Mouse (Mus musculus) heart, embryonic 15.5 days (tissue): ENCODE measurements around the gene Ak1. TPM values are rescaled to one million over a fixed set of nuclear protein-coding genes. Genes with fewer than 3 reads are reported as not detected.

Experiments used
- ATAC-seq: fragments of 200-750 bp; cut with Nextera tagmentation; replicated peaks from 2 replicates; pipeline ENCODE4 v1.8.0; 2017; ENCODE audit warnings: low read depth, moderate TSS enrichment; ENCODE audit not compliant: insufficient number of reproducible peaks, insufficient read depth, low FRiP score
- H3K27ac ChIP-seq: fragments of 300-500 bp; sonication (generic); 2 replicates; pipeline ENCODE4 v1.5.1; 2015; ENCODE audit warnings: mild to moderate bottlenecking, inconsistent platforms
- H3K27me3 ChIP-seq: fragments of 300-500 bp; sonication (generic); 2 replicates; pipeline ENCODE4 v1.6.1; 2015; ENCODE audit warnings: inconsistent platforms
- H3K36me3 ChIP-seq: fragments of 300-500 bp; sonication (generic); 2 replicates; pipeline ENCODE4 v1.6.1; 2015; ENCODE audit warnings: mild to moderate bottlenecking, inconsistent platforms
- H3K4me1 ChIP-seq: fragments of 300-500 bp; sonication (generic); replicated peaks from 2 replicates; pipeline ENCODE4 v1.6.1; 2015; ENCODE audit warnings: inconsistent platforms
- H3K4me2 ChIP-seq: fragments of 300-500 bp; sonication (generic); 2 replicates; pipeline ENCODE4 v1.6.1; 2015; ENCODE audit warnings: inconsistent platforms, mild to moderate bottlenecking, moderate library complexity
- H3K4me3 ChIP-seq: fragments of 300-500 bp; sonication (generic); 2 replicates; pipeline ENCODE4 v1.5.1; 2015; ENCODE audit warnings: mild to moderate bottlenecking, inconsistent platforms
- H3K9ac ChIP-seq: fragments of 300-500 bp; sonication (generic); 2 replicates; pipeline ENCODE4 v1.6.1; 2015; ENCODE audit warnings: mild to moderate bottlenecking, inconsistent platforms
- H3K9me3 ChIP-seq: fragments of 300-500 bp; sonication (generic); replicated peaks from 2 replicates; pipeline ENCODE4 v1.6.1; 2016; ENCODE audit warnings: inconsistent platforms
- WGBS: fragments of 180-500 bp; shearing (Covaris S2); methylation state at CpG from one replicate; pipeline ENCODE4 v1.1.7; 2015; ENCODE audit warnings: mixed read lengths; 5-methylcytosine and 5-hydroxymethylcytosine counted together
- polyA plus RNA-seq: library from polyadenylated mRNA; unstranded; fragments of >200 nt; fragmentation: Nextera tagmentation; extraction: Ambion mirVana; gene quantifications from 2 replicates; pipeline ENCODE4 v1.2.1, GENCODE M21; 2015

The Ak1 gene
- polyA plus RNA-seq, 1 experiment from 2014 or later: 390 TPM

DNA sequence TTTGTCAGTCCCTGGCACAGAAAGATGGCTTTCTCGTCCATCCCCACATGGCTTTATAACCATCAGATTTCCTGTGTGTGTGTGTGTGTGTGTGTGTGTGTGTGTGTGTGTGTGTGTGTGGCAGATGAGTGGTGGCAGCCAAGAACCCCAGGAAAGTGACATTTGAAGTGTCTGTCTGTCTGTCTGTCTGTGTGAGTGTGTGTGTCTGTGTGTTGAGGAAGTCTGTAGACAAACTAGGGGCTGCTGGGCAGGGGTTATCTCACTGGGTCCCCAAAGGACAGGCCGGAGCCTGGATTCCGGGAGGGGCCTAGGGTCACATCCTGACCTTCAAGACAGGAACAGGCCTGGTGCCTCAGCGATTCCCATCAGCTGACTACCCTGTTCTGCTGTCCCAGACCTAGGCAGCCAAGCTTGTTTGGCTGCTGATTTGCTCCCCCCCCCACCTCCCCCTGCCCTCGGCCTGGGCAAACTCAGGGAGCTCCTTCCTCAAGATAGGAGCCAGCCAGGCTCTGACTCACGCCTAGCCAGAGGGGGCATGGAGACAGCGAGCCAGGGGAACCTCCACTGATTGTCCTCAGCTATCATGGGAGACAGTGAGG lies 40.0 kb downstream of the Ak1 start:
- Histone ChIP-seq H3K4me1 (peaks cover 36% of the 10 kb centered on the region), H3K9me3 (no peaks in the 10 kb centered on the region), H3K4me3 (no peak overlapping the region), H3K36me3 (peaks cover 10% of the 10 kb centered on the region; the same call in 1 of the 2 replicates), H3K27ac (peak overlapping the region; percentile 71), H3K4me2 (no peak overlapping the region), H3K9ac (peak overlapping the region; percentile 27), H3K27me3 (no peaks in the 10 kb centered on the region)
- ATAC-seq: peak; percentile 81
- 29% methylated on average over 7 of the region's 7 CpGs for WGBS

DNA sequence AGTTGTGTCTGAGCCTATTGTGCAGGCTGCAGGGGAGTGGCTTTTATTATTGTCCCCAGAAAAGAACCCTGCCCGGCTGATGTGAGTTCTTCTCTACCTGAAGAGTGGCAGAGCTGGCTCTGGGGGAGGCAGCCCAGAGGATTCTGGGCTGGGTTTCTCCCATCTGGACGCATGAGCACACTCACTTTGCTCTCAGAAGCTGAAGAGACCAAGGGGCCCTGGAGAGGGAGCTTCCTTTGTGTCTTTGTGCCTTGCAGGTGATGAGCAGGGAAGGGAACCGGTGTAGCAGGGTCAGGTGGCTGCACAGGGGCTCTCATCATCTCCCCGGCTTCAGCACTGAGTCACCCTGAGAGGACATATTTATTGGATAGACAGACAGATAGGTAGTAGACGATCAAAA lies 40.7 kb downstream of the Ak1 start:
- WGBS: 41% methylated on average over 5 of the region's 5 CpGs

DNA sequence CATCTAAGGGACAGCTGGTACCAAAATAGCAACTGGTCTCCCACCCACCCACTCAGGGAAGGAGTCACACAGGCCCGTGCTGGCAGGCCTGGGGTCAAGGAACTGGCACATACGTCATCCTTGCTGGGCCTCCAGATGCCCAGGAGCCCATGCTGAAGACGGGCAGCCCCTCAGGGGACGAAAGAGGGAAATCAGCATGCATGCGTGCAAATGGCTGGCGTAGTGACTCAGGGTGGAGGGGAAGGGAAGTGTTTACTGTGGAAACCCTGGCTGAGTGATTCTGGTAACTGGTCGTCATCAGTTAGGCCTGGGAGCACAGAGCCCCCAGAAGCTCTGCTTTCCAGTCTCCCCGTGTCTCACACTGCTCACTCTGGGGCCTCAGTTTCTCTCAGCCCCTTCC lies 43.8 kb downstream of the Ak1 start:
- Histone ChIP-seq H3K9ac (no peak overlapping the region), H3K4me1 (peaks cover 51% of the 10 kb centered on the region), H3K27ac (peak overlapping the region; percentile 58), H3K27me3 (no peaks in the 10 kb centered on the region), H3K4me3 (no peak overlapping the region), H3K9me3 (no peaks in the 10 kb centered on the region), H3K36me3 (peaks cover 8% of the 10 kb centered on the region; the same call in 1 of the 2 replicates), H3K4me2 (no peak overlapping the region)
- ATAC-seq: no peak
- 56% methylated on average over 8 of the region's 8 CpGs for WGBS

More for the DNA sequence above, 40.7 kb downstream of the Ak1 start:
- no peaks in the 10 kb centered on the region for H3K9me3 ChIP-seq
- peak overlapping the region; percentile 19; the same call in 1 of the 2 replicates for H3K9ac ChIP-seq
- no peak for ATAC-seq
- H3K27me3 ChIP-seq: no peaks in the 10 kb centered on the region
- peak overlapping the region; percentile 71 for H3K27ac ChIP-seq
- H3K4me2 ChIP-seq: no peak overlapping the region
- peaks cover 8% of the 10 kb centered on the region; the same call in 1 of the 2 replicates for H3K36me3 ChIP-seq
- H3K4me1 ChIP-seq: peaks cover 36% of the 10 kb centered on the region
- H3K4me3 ChIP-seq: no peak overlapping the region

DNA sequence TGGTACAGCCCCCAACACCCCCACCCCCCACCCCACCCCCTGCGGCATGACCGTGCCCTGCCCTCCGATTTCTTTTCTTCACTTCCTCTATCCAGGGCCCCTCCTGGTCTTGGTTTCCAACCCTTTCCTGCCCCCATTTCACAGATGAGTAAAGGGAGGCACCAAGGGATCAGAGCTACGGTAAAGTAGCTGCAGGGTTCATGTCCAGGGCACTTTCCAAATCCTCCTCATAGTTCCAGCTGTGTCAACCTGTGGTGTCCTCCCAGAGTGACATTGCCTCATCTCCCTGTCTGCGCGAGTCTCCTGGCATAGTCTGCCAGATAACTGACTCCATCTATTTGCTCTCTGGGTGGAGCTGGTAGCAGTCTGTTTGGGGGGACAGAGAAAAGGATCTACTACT lies 44.3 kb downstream of the Ak1 start:
- ATAC-seq: no peak
- H3K36me3 ChIP-seq: peaks cover 13% of the 10 kb centered on the region; the same call in 1 of the 2 replicates

DNA sequence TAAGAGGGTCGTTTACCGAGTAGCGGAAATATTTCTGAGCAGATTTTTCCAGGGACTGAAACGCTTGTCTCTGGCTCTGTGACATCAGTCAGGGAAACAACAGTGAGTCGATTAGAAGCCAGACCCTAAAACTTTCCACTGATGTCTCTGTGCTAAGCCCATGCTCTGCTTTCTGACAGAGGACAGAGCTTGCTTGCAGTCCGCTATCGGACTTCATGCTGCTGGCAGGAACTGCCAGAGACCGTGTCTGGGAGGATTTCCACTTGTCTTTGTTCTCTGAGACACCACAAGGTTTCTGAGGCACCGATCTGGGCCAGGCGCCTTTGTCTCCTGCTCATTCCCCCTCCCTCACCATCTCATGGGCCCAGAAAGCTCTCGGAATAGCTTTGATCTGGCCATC lies 46.2 kb downstream of the Ak1 start:
- 25% methylated on average over 11 of the region's 11 CpGs for WGBS
- Histone ChIP-seq H3K36me3 (peaks cover 22% of the 10 kb centered on the region; the same call in 1 of the 2 replicates), H3K4me2 (no peak overlapping the region), H3K4me1 (peaks cover 32% of the 10 kb centered on the region), H3K27ac (peak overlapping the region; percentile 63), H3K9me3 (no peaks in the 10 kb centered on the region), H3K9ac (no peak overlapping the region), H3K27me3 (no peaks in the 10 kb centered on the region), H3K4me3 (no peak overlapping the region)
- peak; percentile 66 for ATAC-seq

More for the DNA sequence above, 44.3 kb downstream of the Ak1 start:
- H3K9me3 ChIP-seq: no peaks in the 10 kb centered on the region
- no peak overlapping the region for H3K9ac ChIP-seq
- no peaks in the 10 kb centered on the region for H3K27me3 ChIP-seq
- H3K4me3 ChIP-seq: no peak overlapping the region
- H3K4me2 ChIP-seq: no peak overlapping the region
- peaks cover 47% of the 10 kb centered on the region for H3K4me1 ChIP-seq
- peak overlapping the region; percentile 58 for H3K27ac ChIP-seq
- WGBS: 75% methylated on average over 6 of the region's 6 CpGs

DNA sequence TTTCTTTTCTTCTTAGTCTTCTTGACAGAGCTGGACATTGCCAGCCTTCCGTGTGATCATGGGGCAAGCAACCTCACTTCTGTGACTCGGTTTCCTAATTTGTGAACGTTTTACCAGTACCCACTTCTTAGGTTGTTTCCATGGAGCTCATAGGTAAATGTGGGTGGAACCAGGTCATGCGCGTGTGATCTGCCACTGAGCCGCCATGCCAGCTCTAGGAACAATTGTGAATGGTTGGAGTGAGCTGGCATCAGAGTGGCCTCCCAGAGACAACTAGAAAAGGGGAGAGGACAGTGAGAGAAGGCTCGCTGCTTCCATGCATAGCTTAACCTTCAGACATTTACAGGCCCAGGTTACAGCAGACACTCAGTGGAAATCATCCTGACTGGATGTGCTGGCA lies 46.6 kb downstream of the Ak1 start:
- Histone ChIP-seq H3K27ac (peak overlapping the region; percentile 63), H3K4me2 (no peak overlapping the region), H3K4me3 (no peak overlapping the region), H3K9ac (no peak overlapping the region), H3K4me1 (peaks cover 33% of the 10 kb centered on the region), H3K27me3 (no peaks in the 10 kb centered on the region), H3K36me3 (peaks cover 23% of the 10 kb centered on the region; the same call in 1 of the 2 replicates), H3K9me3 (no peaks in the 10 kb centered on the region)
- 81% methylated on average over 7 of the region's 7 CpGs for WGBS
- ATAC-seq: no peak

DNA sequence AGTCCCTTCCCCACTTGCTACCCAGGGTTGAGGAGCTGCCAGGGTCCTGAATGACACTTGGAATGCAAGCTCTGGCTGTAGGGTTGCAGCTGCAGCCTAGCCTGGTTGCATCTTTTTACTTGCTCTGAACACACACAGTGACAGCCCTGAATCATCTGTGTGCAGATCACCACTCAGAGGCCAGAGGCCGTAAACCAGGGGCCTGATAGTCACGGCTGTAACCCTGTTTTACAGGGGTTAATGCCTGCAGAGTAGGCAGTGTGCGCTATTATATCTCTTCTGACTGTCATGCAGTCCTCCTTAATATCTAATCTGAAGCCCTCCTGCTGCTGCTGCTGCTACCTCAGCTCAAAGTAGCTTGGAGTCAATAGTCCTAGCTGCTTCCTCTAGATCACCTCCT lies 48.3 kb downstream of the Ak1 start:
- Histone ChIP-seq H3K36me3 (peaks cover 39% of the 10 kb centered on the region), H3K9me3 (no peaks in the 10 kb centered on the region), H3K4me3 (no peak overlapping the region), H3K4me2 (no peak overlapping the region), H3K27me3 (no peaks in the 10 kb centered on the region), H3K9ac (no peak overlapping the region), H3K27ac (no peak overlapping the region), H3K4me1 (peaks cover 35% of the 10 kb centered on the region)
- ATAC-seq: no peak
- 62% methylated on average over 3 of the region's 3 CpGs for WGBS

DNA sequence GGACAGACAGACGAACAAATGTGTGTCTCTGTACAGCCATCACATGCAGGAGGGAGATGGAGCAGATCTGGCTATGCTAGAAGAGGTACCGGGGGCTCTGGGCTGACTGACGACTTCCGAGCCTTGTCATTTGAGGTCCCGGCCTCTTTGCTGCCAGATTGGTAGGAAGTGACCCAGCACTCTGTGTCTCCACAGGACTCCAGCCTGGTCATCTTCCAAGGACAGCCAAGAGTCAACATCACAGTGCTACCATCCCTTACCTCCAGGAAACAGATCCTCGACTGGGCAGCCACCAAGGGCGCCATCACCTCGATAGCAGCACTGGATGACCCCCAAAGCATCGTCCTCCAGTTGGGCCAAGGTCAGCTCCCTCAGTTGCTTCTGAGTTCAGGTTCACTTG lies 49.6 kb downstream of the Ak1 start:
- Histone ChIP-seq H3K4me3 (no peak overlapping the region), H3K27ac (no peak overlapping the region), H3K36me3 (peaks cover 52% of the 10 kb centered on the region), H3K9ac (no peak overlapping the region), H3K4me1 (peaks cover 23% of the 10 kb centered on the region), H3K9me3 (no peaks in the 10 kb centered on the region), H3K27me3 (no peaks in the 10 kb centered on the region), H3K4me2 (no peak overlapping the region)
- WGBS: 80% methylated on average over 9 of the region's 9 CpGs
- no peak for ATAC-seq

DNA sequence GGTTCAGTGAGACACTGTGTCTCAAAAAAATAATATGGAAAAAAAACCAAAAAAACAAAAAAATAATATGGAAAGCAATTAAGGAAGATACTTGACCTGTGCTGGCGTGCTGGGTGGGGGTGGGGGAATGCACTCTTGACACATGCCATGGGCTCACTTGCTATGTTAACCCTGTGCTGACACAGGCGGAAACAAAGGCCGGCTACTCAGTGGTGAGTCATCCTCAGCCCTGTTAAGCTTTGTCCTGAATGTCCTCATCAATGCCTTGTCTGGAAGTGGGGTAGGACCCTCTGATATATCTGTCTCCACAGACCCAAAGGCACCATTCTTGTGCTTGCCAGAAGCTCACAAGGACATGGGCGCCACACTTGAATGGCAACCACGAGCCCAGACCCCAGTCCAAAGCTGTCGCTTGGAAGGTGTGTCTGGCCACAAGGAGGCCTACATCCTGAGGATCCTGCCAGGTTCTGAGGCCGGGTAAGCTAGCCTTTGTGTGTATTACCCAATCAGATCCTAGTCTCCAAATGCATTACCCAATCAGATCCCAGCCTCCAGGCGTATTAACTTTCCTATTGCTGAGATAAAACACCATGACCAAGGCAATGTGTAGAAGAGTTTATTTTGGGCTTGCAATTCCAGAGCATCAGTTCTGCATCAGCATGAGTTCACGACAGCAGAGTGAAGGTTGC lies 50.5 kb downstream of the Ak1 start:
- Histone ChIP-seq H3K27ac (no peak overlapping the region), H3K4me1 (peaks cover 21% of the 10 kb centered on the region), H3K4me3 (no peak overlapping the region), H3K9me3 (no peaks in the 10 kb centered on the region), H3K9ac (no peak overlapping the region), H3K36me3 (peaks cover 53% of the 10 kb centered on the region), H3K27me3 (no peaks in the 10 kb centered on the region), H3K4me2 (no peak overlapping the region)
- WGBS: 65% methylated on average over 9 of the region's 9 CpGs
- ATAC-seq: no peak

DNA sequence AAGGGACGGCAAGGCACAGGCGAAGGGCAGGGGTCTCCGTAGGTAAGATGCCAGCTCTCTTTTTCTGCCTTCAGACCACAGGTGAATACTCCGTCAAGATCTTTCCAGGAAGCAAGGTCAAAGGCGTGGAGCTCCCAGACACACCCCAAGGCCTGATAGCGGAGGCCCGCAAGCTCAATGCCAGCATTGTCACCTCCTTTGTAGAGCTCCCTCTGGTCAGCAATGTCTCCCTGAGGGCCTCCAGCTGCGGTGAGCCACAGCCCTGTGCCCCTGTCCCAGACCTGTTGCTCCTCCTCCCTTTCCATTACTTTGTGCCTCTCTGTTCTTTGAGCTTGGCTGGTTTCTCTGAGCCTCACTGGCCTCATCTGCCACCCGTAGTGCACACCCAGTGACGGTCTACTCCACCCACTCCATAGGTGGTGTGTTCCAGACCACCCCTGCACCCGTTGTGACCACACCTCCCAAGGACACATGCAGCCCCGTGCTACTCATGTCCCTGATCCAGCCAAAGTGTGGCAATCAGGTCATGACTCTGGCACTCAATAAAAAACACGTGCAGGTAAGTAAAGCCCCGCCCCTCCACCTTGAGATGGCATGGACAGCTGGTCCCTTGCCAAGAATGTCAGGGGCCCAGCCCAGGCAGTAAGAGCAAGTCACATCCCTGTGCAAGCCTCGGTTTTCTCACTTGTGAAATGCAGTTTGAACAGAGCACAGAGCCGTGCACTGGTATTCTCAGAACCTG lies 51.8 kb downstream of the Ak1 start:
- Histone ChIP-seq H3K4me2 (no peak overlapping the region), H3K9me3 (no peaks in the 10 kb centered on the region), H3K27ac (no peak overlapping the region), H3K4me3 (no peak overlapping the region), H3K4me1 (peaks cover 13% of the 10 kb centered on the region), H3K27me3 (no peaks in the 10 kb centered on the region), H3K9ac (no peak overlapping the region), H3K36me3 (peaks cover 61% of the 10 kb centered on the region)
- WGBS: 70% methylated on average over 16 of the region's 16 CpGs
- no peak for ATAC-seq

DNA sequence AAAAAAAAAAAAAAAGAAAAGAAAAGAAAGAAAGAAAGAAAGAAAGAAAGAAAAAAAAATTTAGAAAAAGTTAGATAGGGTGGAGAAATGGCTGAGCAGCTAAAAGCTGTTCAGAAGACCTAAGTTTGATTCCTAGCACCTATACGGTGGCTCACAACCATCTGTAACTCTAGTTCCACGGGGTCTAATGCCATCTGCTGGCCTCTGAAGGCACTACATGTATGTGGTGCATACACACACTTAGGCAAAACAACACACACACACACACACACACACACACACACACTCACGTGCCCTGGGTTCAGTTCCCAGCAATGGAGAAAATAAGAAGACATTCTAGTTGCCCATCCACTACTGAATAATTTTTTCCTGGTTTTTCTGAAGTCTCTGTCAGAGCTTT lies 55.3 kb downstream of the Ak1 start:
- H3K4me1 ChIP-seq: peaks cover 26% of the 10 kb centered on the region
- no peak for ATAC-seq
- H3K4me3 ChIP-seq: no peak overlapping the region
- H3K4me2 ChIP-seq: no peak overlapping the region
- H3K36me3 ChIP-seq: peaks cover 58% of the 10 kb centered on the region
- H3K9ac ChIP-seq: no peak overlapping the region
- no peaks in the 10 kb centered on the region for H3K9me3 ChIP-seq
- 93% methylated on average over 3 of the region's 3 CpGs for WGBS
- no peak overlapping the region for H3K27ac ChIP-seq
- no peaks in the 10 kb centered on the region for H3K27me3 ChIP-seq
